Mouse (Mus musculus) heart, embryonic 14.5 days (tissue): ENCODE data around the gene Zbtb14. TPM values are rescaled to one million over a fixed set of nuclear protein-coding genes. Genes with fewer than 3 reads are reported as not detected.

ENCODE experiments used
- ATAC-seq: fragments of 200-750 bp; cut with Nextera tagmentation; 2 replicates; pipeline ENCODE4 v1.8.0; 2017; ENCODE audit warnings: low read depth, moderate TSS enrichment; ENCODE audit not compliant: insufficient number of reproducible peaks, insufficient read depth, low FRiP score
- H3K27ac ChIP-seq, 2 experiments: fragments of 200-500 bp in 1 of 2; fragments of 300-500 bp in 1 of 2; sonication (generic) in 1 of 2; replicated peaks in 1 of 2; 2 replicates each; pipeline ENCODE4 v1.5.1; 2012 to 2014; ENCODE audit warnings: low read depth in 2 of 2, low read length in 2 of 2, control low read depth in 1 of 2, mild to moderate bottlenecking in 1 of 2, mixed read lengths in 1 of 2; ENCODE audit not compliant: control insufficient read depth in 1 of 2, insufficient read depth in 1 of 2
- H3K27me3 ChIP-seq: fragments of 300-500 bp; sonication (generic); 2 replicates; pipeline ENCODE4 v1.6.1; 2014; ENCODE audit warnings: mild to moderate bottlenecking, low read length, control low read depth; ENCODE audit not compliant: control insufficient read depth, insufficient read depth
- H3K36me3 ChIP-seq: fragments of 300-500 bp; sonication (generic); 2 replicates; pipeline ENCODE4 v1.6.1; 2014; ENCODE audit warnings: mild to moderate bottlenecking, control low read depth, low read length, mixed read lengths; ENCODE audit not compliant: control insufficient read depth, insufficient read depth
- H3K4me1 ChIP-seq, 2 experiments: fragments of 200-500 bp in 1 of 2; fragments of 300-500 bp in 1 of 2; sonication (generic) in 1 of 2; 2 replicates each; pipeline ENCODE4 v1.6.1; 2012 to 2014; ENCODE audit warnings: low read length in 2 of 2, control low read depth in 1 of 2, mixed read lengths in 1 of 2; ENCODE audit not compliant: control insufficient read depth in 2 of 2, insufficient read depth in 2 of 2
- H3K4me2 ChIP-seq: fragments of 300-500 bp; sonication (generic); 2 replicates; pipeline ENCODE4 v1.6.1; 2014; ENCODE audit warnings: mild to moderate bottlenecking, low read length
- H3K4me3 ChIP-seq, 2 experiments: fragments of 200-500 bp in 1 of 2; fragments of 300-500 bp in 1 of 2; sonication (generic) in 1 of 2; 2 replicates each; pipeline ENCODE4 v1.5.1; 2012 to 2014; ENCODE audit warnings: low read length in 2 of 2, mild to moderate bottlenecking in 2 of 2, control low read depth in 1 of 2, low read depth in 1 of 2, moderate library complexity in 1 of 2; ENCODE audit not compliant: control insufficient read depth in 1 of 2, insufficient read depth in 1 of 2
- H3K9ac ChIP-seq: fragments of 300-500 bp; sonication (generic); 2 replicates; pipeline ENCODE4 v1.6.1; 2014; ENCODE audit warnings: mild to moderate bottlenecking, low read length
- H3K9me3 ChIP-seq: fragments of 300-500 bp; sonication (generic); 2 replicates; pipeline ENCODE4 v1.6.1; 2016; ENCODE audit warnings: low read length, control low read depth; ENCODE audit not compliant: control insufficient read depth
- WGBS: fragments of 180-500 bp; shearing (Covaris S2); extraction: QIAGEN DNeasy Blood & Tissue Kit; methylation state at CpG from one replicate; pipeline ENCODE4 v1.1.7; 2014; 5-methylcytosine and 5-hydroxymethylcytosine counted together
- polyA plus RNA-seq: library from polyadenylated mRNA; unstranded; fragments of >200 nt; fragmentation: Nextera tagmentation; extraction: Ambion mirVana; gene quantifications from 2 replicates; pipeline ENCODE4 v1.2.1, GENCODE M21; 2014

The Zbtb14 gene
- polyA plus RNA-seq, 1 experiment from 2014 or later = 15.0 TPM

GRCm38 (mm10) chr17:69421592-69421991, 38.7 kb downstream of the Zbtb14 start:
- H3K4me3 ChIP-seq = no peak overlapping the region
- 2% methylated on average over 1 of the region's 1 CpGs for WGBS
- H3K9me3 ChIP-seq = no peaks in the 10 kb centered on the region
- no peaks in the 10 kb centered on the region for H3K36me3 ChIP-seq
- no peak overlapping the region for H3K27ac ChIP-seq
- H3K4me2 ChIP-seq = no peak overlapping the region
- no peak overlapping the region for H3K9ac ChIP-seq
- no peaks in the 10 kb centered on the region for H3K27me3 ChIP-seq
- ATAC-seq = no peak
- H3K4me1 ChIP-seq = 0 out of 4 replicates have a peak, but pooled peaks cover 0 to 2% of the 10 kb centered on the region in 2 experiments

- Histone ChIP-seq H3K4me3 (no peak overlapping the region), H3K27me3 (peaks cover 24% of the 10 kb centered on the region), H3K9ac (no peak overlapping the region), H3K4me2 (no peak overlapping the region), H3K36me3 (no peaks in the 10 kb centered on the region), H3K4me1 (peaks cover 4% of the 10 kb centered on the region in 2 experiments; a peak in 2 of 4 replicates), H3K27ac (no peak overlapping the region), H3K9me3 (no peaks in the 10 kb centered on the region)
- no peak for ATAC-seq
- 62% methylated on average over 5 of the region's 5 CpGs for WGBS
These were observed 55.0 kb downstream of the Zbtb14 start for GRCm38 (mm10) chr17:69437836-69438235.

- Histone ChIP-seq H3K4me3 (peak overlapping the region; percentile 39 to 57), H3K27me3 (peaks cover 24% of the 10 kb centered on the region), H3K36me3 (no peaks in the 10 kb centered on the region), H3K27ac (no peak overlapping the region), H3K4me2 (peak overlapping the region; percentile 90), H3K9ac (peak overlapping the region; percentile 48; the same call in 1 of the 2 replicates), H3K9me3 (no peaks in the 10 kb centered on the region), H3K4me1 (peaks cover 4% of the 10 kb centered on the region in 2 experiments; a peak in 2 of 4 replicates)
- ATAC-seq = no peak
- WGBS = 30% methylated on average over 14 of the region's 14 CpGs
These were observed 55.6 kb downstream of the Zbtb14 start for GRCm38 (mm10) chr17:69438486-69438885.

- no peaks in the 10 kb centered on the region for H3K9me3 ChIP-seq
- peaks cover 24% of the 10 kb centered on the region for H3K27me3 ChIP-seq
- H3K36me3 ChIP-seq = no peaks in the 10 kb centered on the region
- peak within 1 kb of the TSS; percentile 39 to 57 for H3K4me3 ChIP-seq
- peak within 1 kb of the TSS; percentile 48 for H3K9ac ChIP-seq
- peak within 1 kb of the TSS; percentile 90 for H3K4me2 ChIP-seq
- 0% methylated on average over 43 of the region's 44 CpGs for WGBS
- peaks cover 4% of the 10 kb centered on the region in 2 experiments; a peak in 2 of 4 replicates for H3K4me1 ChIP-seq
- no peak within 1 kb of the TSS for H3K27ac ChIP-seq
- peak; percentile 89 for ATAC-seq
These were observed 56.2 kb downstream of the Zbtb14 start, which contains the start of gene Akain1 for GRCm38 (mm10) chr17:69438990-69439491. TSS of gene Akain1 (plus strand) at chr17:69439326.

GRCm38 (mm10) chr17:69439571-69440480, 57.0 kb downstream of the Zbtb14 start:
- peaks cover 24% of the 10 kb centered on the region for H3K27me3 ChIP-seq
- no peak overlapping the region for H3K27ac ChIP-seq
- peaks cover 4% of the 10 kb centered on the region in 2 experiments; a peak in 2 of 4 replicates for H3K4me1 ChIP-seq
- ATAC-seq = no peak; the same call in 1 of the 2 replicates
- no peaks in the 10 kb centered on the region for H3K36me3 ChIP-seq
- H3K9me3 ChIP-seq = no peaks in the 10 kb centered on the region
- no peak overlapping the region for H3K9ac ChIP-seq
- peak overlapping the region; percentile 90 for H3K4me2 ChIP-seq
- under 1% methylated on average over 51 of the region's 52 CpGs for WGBS
- H3K4me3 ChIP-seq = peak overlapping the region; percentile 31 to 39

Other genes starting within 250 kb of the Zbtb14 start
- gene Akain1, start 56.3 kb downstream of the Zbtb14 start, polyA plus RNA-seq = 0.13 TPM in 1 of 2 replicates, not detected in the other